In the genomic region with DNA sequence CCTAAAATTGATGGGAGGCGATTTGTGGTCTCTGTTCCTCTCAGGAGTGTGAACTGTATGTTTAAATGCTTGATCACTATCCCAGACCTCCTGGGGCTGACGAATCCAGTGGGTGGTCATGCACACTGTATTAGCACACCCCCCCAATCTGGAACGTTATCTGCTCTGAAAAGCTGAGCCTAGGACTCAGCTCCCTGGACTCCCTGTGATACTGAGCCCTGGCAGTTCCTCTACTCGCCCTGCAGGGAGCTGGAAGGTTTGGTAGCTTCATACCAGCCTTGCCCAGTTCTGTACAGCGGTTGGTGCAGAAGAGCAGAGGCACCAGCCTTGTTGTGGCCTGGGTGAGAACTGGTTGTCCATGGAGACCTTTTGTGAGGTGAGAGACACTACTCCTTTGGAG, we compare ENCODE assay signal across 22 mouse cellular contexts. TPM values are rescaled to one million over a fixed set of nuclear protein-coding genes. Genes with fewer than 3 reads are reported as not detected.
A peak's percentile ranks its signal among the peaks of the same experiment; 100 is the strongest.
DNase-seq lines count a peak whose midpoint lies in the region; ATAC-seq and TF ChIP-seq lines count a peak whose summit lies in the region.
"Had no signal": no experiment of that assay in that cellular context is flagged by ENCODE, and none has a peak within 500 bp of the region (broad histone marks: within the 10 kb centered on the region; RNA-seq: fewer than 3 reads in every experiment).

No protein-coding gene starts in this region.

- H3K36me3 ChIP-seq in hindbrain, embryonic 12.5 days, result no peaks in the 10 kb centered on the region
- H3K36me3 ChIP-seq in hindbrain, embryonic 10.5 days, result no peaks in the 10 kb centered on the region
- H3K36me3 ChIP-seq in neural tube, embryonic 15.5 days, result no peaks in the 10 kb centered on the region
- H3K36me3 ChIP-seq: embryonic facial prominence, embryonic 15.5 days; forebrain, embryonic 10.5 days; heart, embryonic 15.5 days had no signal

- H3K9ac ChIP-seq in hindbrain, embryonic 12.5 days, result no peak overlapping the region
- no peak overlapping the region for H3K9ac ChIP-seq in neural tube, embryonic 15.5 days (replicated peaks)
- H3K9ac ChIP-seq: embryonic facial prominence, embryonic 15.5 days; heart, embryonic 15.5 days had no signal

- peak; percentile 67 to 68 for DNase-seq in cerebellum, adult 2 months
- no peak for DNase-seq in cerebellum, adult 9-11 months
- no peak for DNase-seq in hindbrain, embryonic 10.5 days (ENCODE audit: low spot score)
- peak; percentile 59 for DNase-seq in layer of hippocampus, adult 9-11 months
- no peak for DNase-seq in layer of hippocampus, adult 18-20 months (ENCODE audit: low spot score in 2 of 2)
- DNase-seq in c-Kit-positive CD71-positive TER-119-positive erythroid progenitor cells, embryonic 14.5 days (ENCODE audit: low spot score), result no peak
- DNase-seq: adrenal gland, adult 2 months; adrenal gland, postnatal 25 days; embryo, embryonic 11 days; gastrocnemius, postnatal 14 days; heart, postnatal 14 days had no signal

- peaks cover 81% of the 10 kb centered on the region for H3K4me1 ChIP-seq in cerebellum, adult 2 months (ENCODE audit: control insufficient read depth, insufficient read depth, low read length)
- H3K4me1 ChIP-seq in hindbrain, embryonic 12.5 days, result 0 out of 2 replicates have a peak, but pooled peaks cover 4% of the 10 kb centered on the region
- peaks cover 15% of the 10 kb centered on the region; the same call in 1 of the 2 replicates for H3K4me1 ChIP-seq in hindbrain, embryonic 10.5 days (replicated peaks)
- peaks cover 53% of the 10 kb centered on the region for H3K4me1 ChIP-seq in neural tube, embryonic 15.5 days
- H3K4me1 ChIP-seq: embryonic facial prominence, embryonic 15.5 days; heart, embryonic 15.5 days had no signal

- no peaks in the 10 kb centered on the region for H3K9me3 ChIP-seq in hindbrain, embryonic 12.5 days (replicated peaks)
- peaks cover 3% of the 10 kb centered on the region; the same call in 1 of the 2 replicates for H3K9me3 ChIP-seq in hindbrain, embryonic 10.5 days
- H3K9me3 ChIP-seq in neural tube, embryonic 15.5 days (replicated peaks), result no peaks in the 10 kb centered on the region
- H3K9me3 ChIP-seq: embryonic facial prominence, embryonic 15.5 days; forebrain, embryonic 10.5 days; heart, embryonic 15.5 days had no signal

- H3K27me3 ChIP-seq in cerebellum, adult 2 months (ENCODE audit: control insufficient read depth, insufficient read depth, low read length), result no peaks in the 10 kb centered on the region
- H3K27me3 ChIP-seq in hindbrain, embryonic 12.5 days, result no peaks in the 10 kb centered on the region
- no peaks in the 10 kb centered on the region for H3K27me3 ChIP-seq in hindbrain, embryonic 10.5 days (ENCODE audit: insufficient read depth, poor library complexity, severe bottlenecking)
- H3K27me3 ChIP-seq in neural tube, embryonic 15.5 days (replicated peaks), result no peaks in the 10 kb centered on the region

- TF ChIP-seq POLR2A in cerebellum, adult 2 months (IDR thresholded peaks at IDR 0.05; ENCODE audit: borderline replicate concordance, insufficient read depth, low read length), result no peak

- H3K27ac ChIP-seq in cerebellum, adult 2 months (ENCODE audit: insufficient read depth, low read length), result peak overlapping the region; percentile 92
- H3K27ac ChIP-seq in hindbrain, embryonic 12.5 days, result no peak overlapping the region
- H3K27ac ChIP-seq in hindbrain, embryonic 10.5 days, result no peak overlapping the region
- 0 out of 2 replicates have a peak overlapping the region, but pooled peaks have one; percentile 18 for H3K27ac ChIP-seq in neural tube, embryonic 15.5 days (replicated peaks)
- H3K27ac ChIP-seq: embryonic facial prominence, embryonic 15.5 days; forebrain, embryonic 10.5 days; heart, adult 2 months; heart, embryonic 15.5 days had no signal

- ATAC-seq in hindbrain, embryonic 12.5 days (ENCODE audit: low FRiP score), result 0 out of 2 replicates have a peak, but pooled peaks have one; percentile 12
- no peak for ATAC-seq in neural tube, embryonic 15.5 days (ENCODE audit: low FRiP score)
- ATAC-seq: intestine, embryonic 16.5 days had no signal

- WGBS in cerebellum, adult 2 months, result 15% methylated on average over 5 of the region's 5 CpGs
- 73% methylated on average over 5 of the region's 5 CpGs for WGBS in hindbrain, embryonic 12.5 days
- WGBS in hindbrain, embryonic 10.5 days, result 77% methylated on average over 5 of the region's 5 CpGs
- WGBS in neural tube, embryonic 15.5 days, result 67% methylated on average over 5 of the region's 5 CpGs

- no peak overlapping the region for H3K4me2 ChIP-seq in hindbrain, embryonic 12.5 days (replicated peaks)
- no peak overlapping the region for H3K4me2 ChIP-seq in neural tube, embryonic 15.5 days
- H3K4me2 ChIP-seq: embryonic facial prominence, embryonic 15.5 days; heart, embryonic 11.5 days; heart, embryonic 15.5 days had no signal

- TF ChIP-seq CTCF in cerebellum, adult 2 months (IDR thresholded peaks at IDR 0.05; ENCODE audit: borderline replicate concordance, insufficient read depth, low read depth, low read length), result 0 out of 2 replicates have a peak, but pooled peaks have one; percentile 14

- no peak overlapping the region for H3K4me3 ChIP-seq in cerebellum, adult 2 months (replicated peaks; ENCODE audit: insufficient read depth, low read depth, low read length)
- no peak overlapping the region for H3K4me3 ChIP-seq in hindbrain, embryonic 12.5 days
- no peak overlapping the region for H3K4me3 ChIP-seq in hindbrain, embryonic 10.5 days
- no peak overlapping the region for H3K4me3 ChIP-seq in neural tube, embryonic 15.5 days (replicated peaks)
- H3K4me3 ChIP-seq: embryonic facial prominence, embryonic 15.5 days; erythroblast, embryonic 14.5 days; forebrain, embryonic 10.5 days; heart, adult 2 months; heart, embryonic 15.5 days had no signal

RNA-seq across cellular contexts. Expression of gene Ppp2r2c, which starts 31.1 kb away (rescaled TPM):
- polyA plus RNA-seq in cerebellum, adult 2 months (2012; rRNA removed), result 259 and 273 TPM in 2 replicates
- polyA plus RNA-seq in hindbrain, embryonic 12.5 days (2016; fragmentation: Nextera tagmentation; extraction: Ambion mirVana), result 7.6 and 8.0 TPM in 2 replicates
- 1.1 and 1.6 TPM in 2 replicates for polyA plus RNA-seq in hindbrain, embryonic 10.5 days (2016; fragmentation: Nextera tagmentation; extraction: Ambion mirVana)
- 100 to 1,000 TPM; 383 to 399 TPM for total RNA-seq in layer of hippocampus, adult 18-20 months (2021)
- 56.3 and 72.9 TPM in 2 replicates for polyA plus RNA-seq in neural tube, embryonic 15.5 days (2015; fragmentation: Nextera tagmentation; extraction: Ambion mirVana)
- total RNA-seq: common myeloid progenitor, adult 5-6 weeks; hematopoietic stem cell, adult 5-6 weeks had no signal
- polyA plus RNA-seq: erythroblast, embryonic 14.5 days had no signal

Comparison
In these comparisons a context has a peak if more than half of its experiments do, and no peak if none do; other contexts are left out.
1. DNase-seq: peak in cerebellum, adult 2 months (2 of 2) and layer of hippocampus, adult 9-11 months (single experiment); none in cerebellum, adult 9-11 months (single experiment), hindbrain, embryonic 10.5 days (single experiment), layer of hippocampus, adult 18-20 months (0 of 2) and c-Kit-positive CD71-positive TER-119-positive erythroid progenitor cells, embryonic 14.5 days (single experiment).
2. H3K27ac ChIP-seq: peak in cerebellum, adult 2 months (single experiment) and neural tube, embryonic 15.5 days (single experiment); none in hindbrain, embryonic 12.5 days (single experiment) and hindbrain, embryonic 10.5 days (single experiment).